Mouse (Mus musculus): ENCODE results near the gene Nthl1. TPM values are rescaled to one million over a fixed set of nuclear protein-coding genes. Genes with fewer than 3 reads are reported as not detected.

Nthl1 gene
- polyA plus RNA-seq, 1 experiment from 2014 or later: 24.2 TPM

DNA sequence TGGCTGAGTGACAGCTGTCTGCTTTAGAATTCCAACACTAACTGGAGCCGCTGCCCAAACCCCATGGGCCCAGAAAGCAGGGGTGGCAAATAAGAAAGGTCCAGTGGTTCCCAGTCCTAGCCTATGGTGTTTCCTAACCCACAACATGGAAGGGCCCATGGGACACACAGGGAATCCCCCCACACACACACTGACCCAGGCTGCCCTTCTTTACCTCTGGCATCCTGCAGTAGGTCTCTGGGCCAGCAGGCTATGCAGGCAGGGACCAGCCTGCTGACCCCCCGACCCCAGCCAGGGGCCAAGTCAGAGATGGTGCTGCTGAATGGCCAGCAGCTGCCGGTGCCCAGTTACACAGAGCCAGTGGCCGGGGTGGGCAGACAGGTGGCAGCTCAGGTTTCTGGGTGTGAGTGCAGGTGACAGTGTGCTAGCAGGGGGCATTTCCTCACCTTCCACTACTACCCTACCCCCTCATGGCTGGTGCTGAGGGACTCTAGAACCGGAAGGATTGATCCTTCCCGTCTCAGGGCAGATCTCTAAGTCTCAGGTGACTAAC, 10.4 kb downstream of the Nthl1 start:
- H3K9ac ChIP-seq: no peak overlapping the region
- no peak overlapping the region for H3K4me2 ChIP-seq
- H3K27me3 ChIP-seq: no peaks in the 10 kb centered on the region
- peaks cover 48% of the 10 kb centered on the region for H3K4me1 ChIP-seq
- no peak for ATAC-seq (ENCODE audit: insufficient number of reproducible peaks, insufficient read depth, low FRiP score, low TSS enrichment, low read depth)
- H3K27ac ChIP-seq: no peak overlapping the region
- H3K36me3 ChIP-seq: peaks cover 49% of the 10 kb centered on the region
- WGBS: 57% methylated on average over 6 of the region's 6 CpGs
- H3K9me3 ChIP-seq: no peaks in the 10 kb centered on the region
- H3K4me3 ChIP-seq: no peak overlapping the region

DNA sequence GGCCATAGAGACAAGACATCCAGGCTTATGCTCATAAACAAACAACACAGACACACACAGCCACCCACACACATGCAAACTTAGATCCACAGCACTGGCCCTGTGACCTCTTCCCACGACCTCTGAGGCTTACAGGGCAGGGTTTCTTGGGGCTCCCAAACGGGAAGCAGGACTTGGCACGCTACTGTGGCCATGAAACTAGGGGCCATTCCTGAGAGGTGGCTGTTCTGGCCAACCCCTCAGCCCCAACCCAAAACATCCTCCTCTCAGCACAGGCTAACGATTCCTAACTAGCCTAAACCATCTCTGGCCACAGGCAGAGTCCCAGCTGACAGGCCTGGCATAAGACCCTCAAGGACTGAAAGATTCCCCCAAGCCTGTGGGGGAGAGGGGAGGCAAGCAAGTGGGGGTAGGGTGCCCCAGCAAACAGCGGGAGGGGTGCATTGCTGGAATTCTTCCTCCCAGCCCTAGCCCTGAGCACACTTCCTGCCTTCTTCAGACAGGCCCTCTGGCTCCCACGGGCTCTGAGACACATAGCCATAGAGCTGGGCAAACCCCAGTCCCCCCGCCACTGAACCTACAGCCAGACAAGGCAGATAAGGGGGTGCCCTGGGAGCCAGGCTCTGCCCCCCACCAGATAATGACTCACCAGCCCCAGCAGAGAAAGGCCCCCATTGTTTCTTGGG, 11.7 kb downstream of the Nthl1 start:
- Histone ChIP-seq H3K4me2 (no peak overlapping the region), H3K9me3 (no peaks in the 10 kb centered on the region), H3K4me1 (peaks cover 47% of the 10 kb centered on the region), H3K27me3 (no peaks in the 10 kb centered on the region), H3K36me3 (peaks cover 43% of the 10 kb centered on the region), H3K9ac (peak overlapping the region; percentile 54), H3K4me3 (no peak overlapping the region), H3K27ac (peak overlapping the region; percentile 57)
- ATAC-seq (ENCODE audit: insufficient number of reproducible peaks, insufficient read depth, low FRiP score, low TSS enrichment, low read depth): no peak
- WGBS: 29% methylated on average over 7 of the region's 7 CpGs

- peak overlapping the region; percentile 54; the same call in 1 of the 2 replicates for H3K9ac ChIP-seq
- H3K9me3 ChIP-seq: no peaks in the 10 kb centered on the region
- ATAC-seq (ENCODE audit: insufficient number of reproducible peaks, insufficient read depth, low FRiP score, low TSS enrichment, low read depth): no peak
- 79% methylated on average over 9 of the region's 9 CpGs for WGBS
- no peak overlapping the region for H3K4me2 ChIP-seq
- no peaks in the 10 kb centered on the region for H3K27me3 ChIP-seq
- peaks cover 41% of the 10 kb centered on the region for H3K36me3 ChIP-seq
- H3K4me3 ChIP-seq: no peak overlapping the region
- H3K4me1 ChIP-seq: peaks cover 43% of the 10 kb centered on the region
- H3K27ac ChIP-seq: peak overlapping the region; percentile 57
Observed at GRCm38 (mm10) chr17:24644875-24645721, 12.6 kb downstream of the Nthl1 start.

GRCm38 (mm10) chr17:24645916-24646315, 13.4 kb downstream of the Nthl1 start:
- 67% methylated on average over 3 of the region's 3 CpGs for WGBS
- Histone ChIP-seq H3K27me3 (no peaks in the 10 kb centered on the region), H3K9me3 (no peaks in the 10 kb centered on the region), H3K36me3 (peaks cover 33% of the 10 kb centered on the region), H3K4me3 (no peak overlapping the region), H3K27ac (no peak overlapping the region), H3K9ac (no peak overlapping the region), H3K4me2 (no peak overlapping the region), H3K4me1 (peaks cover 44% of the 10 kb centered on the region)
- ATAC-seq (ENCODE audit: insufficient number of reproducible peaks, insufficient read depth, low FRiP score, low TSS enrichment, low read depth): no peak

- H3K9me3 ChIP-seq: no peaks in the 10 kb centered on the region
- no peak for ATAC-seq (ENCODE audit: insufficient number of reproducible peaks, insufficient read depth, low FRiP score, low TSS enrichment, low read depth)
- 0 out of 2 replicates have a peak, but pooled peaks cover 4% of the 10 kb centered on the region for H3K27me3 ChIP-seq
- no peak overlapping the region for H3K4me2 ChIP-seq
- peaks cover 31% of the 10 kb centered on the region for H3K36me3 ChIP-seq
- 85% methylated on average over 4 of the region's 4 CpGs for WGBS
- no peak overlapping the region for H3K9ac ChIP-seq
- H3K4me1 ChIP-seq: peaks cover 44% of the 10 kb centered on the region
- H3K27ac ChIP-seq: no peak overlapping the region
- no peak overlapping the region for H3K4me3 ChIP-seq
Observed at GRCm38 (mm10) chr17:24646381-24646780, 13.9 kb downstream of the Nthl1 start.

DNA sequence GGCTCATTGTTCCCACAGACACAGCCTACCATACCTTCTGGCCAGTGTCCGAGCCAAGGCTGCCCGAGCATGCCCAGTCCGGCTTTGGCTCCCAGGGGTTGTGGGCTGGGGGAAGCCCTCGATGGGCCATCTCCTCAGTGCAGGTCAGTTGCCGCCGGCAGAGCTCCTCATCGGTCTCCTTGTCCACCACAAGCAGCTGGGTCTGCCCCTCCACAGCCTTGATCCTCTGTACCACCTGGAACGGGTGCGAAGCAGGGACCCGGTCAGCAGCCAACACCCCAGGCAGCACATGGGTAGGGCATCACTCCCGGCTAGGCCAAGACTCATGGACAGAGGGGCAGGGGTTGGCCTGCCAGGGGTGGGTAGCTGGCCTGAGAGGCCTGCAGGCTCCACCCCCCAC, 15.0 kb downstream of the Nthl1 start:
- Histone ChIP-seq H3K27ac (0 out of 2 replicates have a peak overlapping the region, but pooled peaks have one; percentile 28), H3K4me3 (no peak overlapping the region), H3K36me3 (peaks cover 21% of the 10 kb centered on the region), H3K27me3 (0 out of 2 replicates have a peak, but pooled peaks cover 4% of the 10 kb centered on the region), H3K9ac (peak overlapping the region; percentile 44; the same call in 1 of the 2 replicates), H3K9me3 (no peaks in the 10 kb centered on the region), H3K4me1 (peaks cover 44% of the 10 kb centered on the region), H3K4me2 (no peak overlapping the region)
- ATAC-seq (ENCODE audit: insufficient number of reproducible peaks, insufficient read depth, low FRiP score, low TSS enrichment, low read depth): no peak
- 83% methylated on average over 11 of the region's 11 CpGs for WGBS

DNA sequence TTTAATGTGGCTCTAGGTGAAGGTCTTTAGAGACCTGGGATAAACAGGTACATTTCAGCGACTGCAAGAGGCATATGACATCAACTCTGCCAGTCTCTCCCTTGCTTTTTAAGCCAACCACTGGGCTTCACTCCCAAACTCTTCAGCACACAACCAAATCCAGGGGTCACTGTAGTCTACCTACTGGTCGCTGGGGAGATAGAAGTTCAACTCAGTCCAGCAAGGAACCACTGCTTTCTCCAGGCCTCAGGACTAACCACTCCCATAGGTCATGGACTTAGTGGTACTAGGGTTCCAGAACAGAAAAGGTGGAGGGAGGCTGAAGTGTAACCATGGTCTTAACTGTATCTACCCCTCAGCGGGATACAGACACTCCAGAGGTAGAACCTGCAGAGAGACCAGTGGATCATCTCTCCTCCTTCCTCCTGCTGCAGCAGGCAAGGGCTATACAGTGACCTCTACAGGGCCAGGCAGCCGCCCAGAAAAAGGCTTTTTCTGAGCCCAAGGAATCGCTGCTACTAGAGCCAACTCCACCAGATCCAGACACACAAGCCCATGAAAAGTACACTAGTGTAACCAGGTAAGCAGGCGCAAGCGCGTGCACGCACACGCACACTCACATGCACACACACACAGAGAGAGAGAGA, 16.4 kb downstream of the Nthl1 start:
- H3K27me3 ChIP-seq: 0 out of 2 replicates have a peak, but pooled peaks cover 4% of the 10 kb centered on the region
- no peak overlapping the region for H3K27ac ChIP-seq
- no peaks in the 10 kb centered on the region for H3K9me3 ChIP-seq
- peak overlapping the region; percentile 88 for H3K4me3 ChIP-seq
- peak overlapping the region; percentile 94 for H3K9ac ChIP-seq
- peaks cover 14% of the 10 kb centered on the region for H3K36me3 ChIP-seq
- H3K4me2 ChIP-seq: peak overlapping the region; percentile 97
- no peak for ATAC-seq (ENCODE audit: insufficient number of reproducible peaks, insufficient read depth, low FRiP score, low TSS enrichment, low read depth)
- WGBS: 73% methylated on average over 10 of the region's 10 CpGs
- peaks cover 41% of the 10 kb centered on the region for H3K4me1 ChIP-seq

DNA sequence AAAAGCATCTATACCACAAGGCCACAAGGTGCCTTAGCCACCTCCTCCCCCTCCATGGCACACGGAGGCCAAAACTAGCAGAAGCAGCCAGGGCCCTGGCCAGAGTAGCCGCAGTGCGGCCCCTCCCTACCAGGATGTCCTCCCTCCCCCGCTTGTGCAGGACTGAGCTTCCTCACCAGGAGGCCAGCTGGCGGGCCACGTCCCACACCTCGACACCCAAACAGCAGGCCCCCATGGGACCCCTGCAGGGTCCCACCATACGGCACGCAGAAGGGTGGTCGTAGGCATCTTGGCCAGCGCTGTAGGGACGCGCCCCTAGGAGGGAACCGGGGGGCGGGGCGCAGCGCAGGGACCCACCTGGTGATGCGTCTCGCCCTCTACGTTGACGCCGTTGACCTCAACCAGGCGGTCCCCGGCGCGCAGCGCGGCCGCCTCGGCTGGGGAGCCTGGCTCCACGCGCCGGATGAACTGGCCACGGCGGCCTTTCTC, 17.1 kb downstream of the Nthl1 start:
- Histone ChIP-seq H3K9ac (peak overlapping the region; percentile 94), H3K4me3 (peak overlapping the region; percentile 88), H3K36me3 (peaks cover 14% of the 10 kb centered on the region), H3K9me3 (no peaks in the 10 kb centered on the region), H3K27ac (peak overlapping the region; percentile 62; the same call in 1 of the 2 replicates), H3K4me2 (peak overlapping the region; percentile 97), H3K27me3 (0 out of 2 replicates have a peak, but pooled peaks cover 4% of the 10 kb centered on the region), H3K4me1 (peaks cover 34% of the 10 kb centered on the region)
- ATAC-seq (ENCODE audit: insufficient number of reproducible peaks, insufficient read depth, low FRiP score, low TSS enrichment, low read depth): peak; percentile 4; the same call in 1 of the 2 replicates
- WGBS: under 1% methylated on average over 35 of the region's 35 CpGs

DNA sequence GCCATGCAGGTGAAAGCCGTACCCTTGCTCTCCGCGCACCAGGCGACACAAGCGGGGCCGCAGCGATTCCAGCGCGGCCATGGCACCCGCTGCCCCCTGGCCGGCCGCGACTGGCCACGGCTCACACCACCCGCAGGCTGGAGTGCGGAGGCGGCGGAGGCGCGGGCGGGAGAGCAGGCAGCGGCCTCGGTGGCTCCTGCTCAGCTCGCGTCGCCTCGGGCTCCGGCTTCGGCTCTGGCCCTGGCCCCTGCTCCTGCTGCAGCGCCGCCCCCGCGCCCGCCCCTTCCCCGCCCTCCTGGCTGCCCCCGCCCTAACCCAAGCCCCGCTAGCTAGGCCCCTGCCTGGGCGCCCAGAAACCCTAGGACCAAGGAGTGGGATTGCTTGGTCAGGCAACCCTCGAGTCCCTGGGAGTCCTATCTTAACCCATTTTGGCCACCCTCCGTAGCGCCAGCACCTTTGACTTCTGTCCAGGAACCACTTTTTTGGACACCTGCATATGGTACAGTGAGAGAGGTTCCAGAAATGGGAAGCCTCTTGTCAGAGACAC, 17.7 kb downstream of the Nthl1 start, which contains the start of gene Slc9a3r2:
TSS of gene Slc9a3r2 (minus strand) at position 258 of the 547 bp plus-strand sequence.
- Histone ChIP-seq H3K4me2 (peak within 1 kb of the TSS; percentile 97), H3K4me3 (peak within 1 kb of the TSS; percentile 88), H3K27me3 (0 out of 2 replicates have a peak, but pooled peaks cover 4% of the 10 kb centered on the region), H3K4me1 (peaks cover 29% of the 10 kb centered on the region), H3K9me3 (no peaks in the 10 kb centered on the region), H3K27ac (peak within 1 kb of the TSS; percentile 62; the same call in 1 of the 2 replicates), H3K36me3 (peaks cover 14% of the 10 kb centered on the region), H3K9ac (peak within 1 kb of the TSS; percentile 94)
- under 1% methylated on average over 41 of the region's 41 CpGs for WGBS
- ATAC-seq (ENCODE audit: insufficient number of reproducible peaks, insufficient read depth, low FRiP score, low TSS enrichment, low read depth): peak; percentile 68; the same call in 1 of the 2 replicates

GRCm38 (mm10) chr17:24650766-24651165, 18.3 kb downstream of the Nthl1 start:
- no peak for ATAC-seq (ENCODE audit: insufficient number of reproducible peaks, insufficient read depth, low FRiP score, low TSS enrichment, low read depth)
- Histone ChIP-seq H3K27me3 (0 out of 2 replicates have a peak, but pooled peaks cover 4% of the 10 kb centered on the region), H3K9ac (0 out of 2 replicates have a peak overlapping the region, but pooled peaks have one; percentile 94), H3K4me3 (peak overlapping the region; percentile 88), H3K27ac (no peak overlapping the region), H3K4me2 (peak overlapping the region; percentile 97), H3K36me3 (peaks cover 7% of the 10 kb centered on the region), H3K4me1 (peaks cover 25% of the 10 kb centered on the region), H3K9me3 (no peaks in the 10 kb centered on the region)
- WGBS: 66% methylated on average over 4 of the region's 4 CpGs

All from embryonic facial prominence, embryonic 13.5 days (tissue).